Mouse (Mus musculus) MEL (cell line): Measurements from ENCODE around the gene Inpp4b. TPM values are rescaled to one million over a fixed set of nuclear protein-coding genes. Genes with fewer than 3 reads are reported as not detected.

Experiments used
- DNase-seq: peaks from one replicate; pipeline ENCODE4 v3.0.0; 2011; ENCODE audit warnings: low read depth, low spot score
- H3K27ac ChIP-seq: 2 replicates; pipeline ENCODE4 v1.5.1; 2012; ENCODE audit warnings: low read depth, mild to moderate bottlenecking, control low read depth, low read length, moderate library complexity; ENCODE audit not compliant: control insufficient read depth
- H3K27me3 ChIP-seq, 2 experiments: fragments of 150-350 bp in 1 of 2; sonication (generic) in 1 of 2; 2 replicates each; pipeline ENCODE4 v1.6.1; 2012; ENCODE audit warnings: low read length in 2 of 2, mild to moderate bottlenecking in 2 of 2, improper control_type of control experiment in 1 of 2, moderate library complexity in 1 of 2; ENCODE audit not compliant: insufficient read depth in 2 of 2, control insufficient read depth in 1 of 2
- H3K36me3 ChIP-seq, 2 experiments: 2 replicates each; pipeline ENCODE4 v1.6.1; 2012 to 2014; ENCODE audit warnings: low read length in 2 of 2, improper control_type of control experiment in 1 of 2, inconsistent platforms in 1 of 2, mild to moderate bottlenecking in 1 of 2; ENCODE audit not compliant: insufficient read depth in 2 of 2, control insufficient read depth in 1 of 2
- H3K4me1 ChIP-seq, 2 experiments: fragments of 150-350 bp in 1 of 2; sonication (generic) in 1 of 2; 2 replicates each; pipeline ENCODE4 v1.6.1; 2012; ENCODE audit warnings: low read length in 2 of 2, improper control_type of control experiment in 1 of 2, mild to moderate bottlenecking in 1 of 2; ENCODE audit not compliant: insufficient read depth in 2 of 2, control insufficient read depth in 1 of 2
- H3K4me3 ChIP-seq, 2 experiments: fragments of 150-350 bp in 1 of 2; sonication (generic) in 1 of 2; 2 replicates each; pipeline ENCODE4 v1.5.1; 2012; ENCODE audit warnings: low read depth in 2 of 2, low read length in 2 of 2, mild to moderate bottlenecking in 2 of 2, moderate library complexity in 2 of 2, control low read depth in 1 of 2, improper control_type of control experiment in 1 of 2; ENCODE audit not compliant: control insufficient read depth in 1 of 2, insufficient read depth in 1 of 2
- H3K79me2 ChIP-seq: 2 replicates; pipeline ENCODE4 v1.6.1; 2012; ENCODE audit warnings: mild to moderate bottlenecking, low read length, moderate library complexity; ENCODE audit not compliant: control insufficient read depth, poor library complexity, insufficient read depth
- H3K9ac ChIP-seq: 2 replicates; pipeline ENCODE4 v1.6.1; 2012; ENCODE audit warnings: low read depth, mild to moderate bottlenecking, control low read depth, low read length, moderate library complexity; ENCODE audit not compliant: control insufficient read depth, poor library complexity, severe bottlenecking
- H3K9me3 ChIP-seq: fragments of 150-350 bp; sonication (generic); replicated peaks from 2 replicates; pipeline ENCODE4 v1.6.1; 2012; ENCODE audit warnings: mild to moderate bottlenecking, low read length, improper control_type of control experiment, moderate library complexity; ENCODE audit not compliant: insufficient read depth
- CHD1 ChIP-seq: IDR thresholded peaks from 2 replicates; pipeline ENCODE4 v1.6.1; 2012; ENCODE audit warnings: low read depth, mild to moderate bottlenecking, inconsistent platforms, low read length, improper control_type of control experiment
- CHD2 ChIP-seq: IDR thresholded peaks from 2 replicates; pipeline ENCODE4 v1.6.1; 2011; ENCODE audit warnings: low read length, improper control_type of control experiment
- CTCF ChIP-seq, 3 experiments: IDR thresholded peaks in 2 of 3; conservative IDR thresholded peaks in 1 of 3; 2 replicates each; pipeline ENCODE4 v1.5.1; 2011 to 2012; ENCODE audit warnings: low read length in 3 of 3, low read depth in 2 of 3, mild to moderate bottlenecking in 2 of 3, improper control_type of control experiment in 1 of 3, inconsistent platforms in 1 of 3, mixed read lengths in 1 of 3, moderate library complexity in 1 of 3; ENCODE audit not compliant: control insufficient read depth in 1 of 3, insufficient read depth in 1 of 3, poor library complexity in 1 of 3, severe bottlenecking in 1 of 3
- E2F4 ChIP-seq: IDR thresholded peaks from 2 replicates; pipeline ENCODE4 v1.6.1; 2011; ENCODE audit warnings: low read depth, low read length, improper control_type of control experiment, borderline replicate concordance
- ELF1 ChIP-seq: IDR thresholded peaks from 2 replicates; pipeline ENCODE4 v1.6.1; 2014; ENCODE audit warnings: low read depth, mild to moderate bottlenecking, inconsistent platforms, low read length, improper control_type of control experiment, moderate library complexity
- EP300 ChIP-seq, 2 experiments: IDR thresholded peaks; 2 replicates each; pipeline ENCODE4 v1.6.1; 2011; ENCODE audit warnings: improper control_type of control experiment in 2 of 2, low read length in 2 of 2, low read depth in 1 of 2, mild to moderate bottlenecking in 1 of 2
- GABPA ChIP-seq: IDR thresholded peaks from 2 replicates; pipeline ENCODE4 v1.6.1; 2012; ENCODE audit warnings: low read depth, mild to moderate bottlenecking, inconsistent platforms, low read length, improper control_type of control experiment, moderate library complexity
- HCFC1 ChIP-seq: IDR thresholded peaks from 2 replicates; pipeline ENCODE4 v1.6.1; 2012; ENCODE audit warnings: low read depth, mild to moderate bottlenecking, inconsistent platforms, low read length, improper control_type of control experiment, moderate library complexity
- KAT2A ChIP-seq: conservative IDR thresholded peaks from 2 replicates; pipeline ENCODE4 v1.6.1; 2012; ENCODE audit warnings: low read depth, low read length, improper control_type of control experiment, inconsistent platforms
- MEF2A ChIP-seq: IDR thresholded peaks from 2 replicates; pipeline ENCODE4 v1.6.1; 2014; ENCODE audit warnings: low read depth, mild to moderate bottlenecking, inconsistent platforms, low read length, improper control_type of control experiment; ENCODE audit not compliant: poor library complexity, insufficient replicate concordance, severe bottlenecking; ENCODE audit errors: extremely low read depth
- MYB ChIP-seq: IDR thresholded peaks from 2 replicates; pipeline ENCODE4 v1.6.1; 2011; ENCODE audit warnings: mild to moderate bottlenecking, low read depth, low read length, improper control_type of control experiment
- MYC ChIP-seq: IDR thresholded peaks from 2 replicates; pipeline ENCODE4 v1.6.1; 2011; ENCODE audit warnings: low read depth, mild to moderate bottlenecking, low read length, improper control_type of control experiment, moderate library complexity
- NELFE ChIP-seq: IDR thresholded peaks from 2 replicates; pipeline ENCODE4 v1.6.1; 2011; ENCODE audit warnings: low read depth, low read length, improper control_type of control experiment
- NRF1 ChIP-seq: IDR thresholded peaks from 2 replicates; pipeline ENCODE4 v1.6.1; 2014; ENCODE audit warnings: low read depth, mild to moderate bottlenecking, inconsistent platforms, low read length, improper control_type of control experiment, moderate library complexity; ENCODE audit not compliant: poor library complexity, insufficient read depth, severe bottlenecking
- POLR2A ChIP-seq, 2 experiments: IDR thresholded peaks; 2 replicates each; pipeline ENCODE4 v1.6.1; 2011 to 2012; ENCODE audit warnings: low read length in 2 of 2, mild to moderate bottlenecking in 2 of 2, control low read depth in 1 of 2, improper control_type of control experiment in 1 of 2, low read depth in 1 of 2, moderate library complexity in 1 of 2; ENCODE audit not compliant: control insufficient read depth in 1 of 2, insufficient read depth in 1 of 2, poor library complexity in 1 of 2
- RAD21 ChIP-seq: IDR thresholded peaks from 2 replicates; pipeline ENCODE4 v1.6.1; 2011; ENCODE audit warnings: mild to moderate bottlenecking, low read depth, low read length, improper control_type of control experiment
- SMC3 ChIP-seq: IDR thresholded peaks from 2 replicates; pipeline ENCODE4 v1.6.1; 2011; ENCODE audit warnings: low read depth, low read length, improper control_type of control experiment
- TAL1 ChIP-seq: IDR thresholded peaks from 2 replicates; pipeline ENCODE4 v1.6.1; 2012; ENCODE audit warnings: mild to moderate bottlenecking, inconsistent platforms, low read length, moderate library complexity, mixed read lengths
- TBP ChIP-seq: IDR thresholded peaks from 2 replicates; pipeline ENCODE4 v1.8.0; 2011; ENCODE audit warnings: low read depth, low read length, improper control_type of control experiment
- TCF12 ChIP-seq: IDR thresholded peaks from 2 replicates; pipeline ENCODE4 v1.6.1; 2014; ENCODE audit warnings: low read depth, mild to moderate bottlenecking, inconsistent platforms, low read length, improper control_type of control experiment, moderate library complexity
- USF2 ChIP-seq, 2 experiments: IDR thresholded peaks; 2 replicates each; pipeline ENCODE4 v1.6.1; 2011 to 2012; ENCODE audit warnings: improper control_type of control experiment in 2 of 2, low read length in 2 of 2, borderline replicate concordance in 1 of 2, inconsistent platforms in 1 of 2, low read depth in 1 of 2, mild to moderate bottlenecking in 1 of 2; ENCODE audit not compliant: insufficient read depth in 1 of 2
- ZKSCAN1 ChIP-seq: IDR thresholded peaks from 2 replicates; pipeline ENCODE4 v1.6.1; 2012; ENCODE audit warnings: low read depth, mild to moderate bottlenecking, inconsistent platforms, low read length, improper control_type of control experiment, moderate library complexity
- ZMIZ1 ChIP-seq: IDR thresholded peaks from 2 replicates; pipeline ENCODE4 v1.6.1; 2012; ENCODE audit warnings: low read depth, mild to moderate bottlenecking, inconsistent platforms, low read length, improper control_type of control experiment, moderate library complexity
- ZNF384 ChIP-seq: IDR thresholded peaks from 2 replicates; pipeline ENCODE4 v1.6.1; 2012; ENCODE audit warnings: low read depth, mild to moderate bottlenecking, inconsistent platforms, low read length, improper control_type of control experiment
- polyA plus RNA-seq, 2 experiments: library from polyadenylated mRNA; stranded (reverse) in 1 of 2; unstranded in 1 of 2; fragments of >175 nt in 1 of 2; fragments of >200 nt in 1 of 2; gene quantifications; 2 replicates each; pipeline versions ENCODE4 v1.2.1 to v1.2.4; 2012; ENCODE audit warnings: low replicate concordance in 2 of 2, low read depth in 1 of 2; ENCODE audit not compliant: insufficient read length in 2 of 2, insufficient read depth in 1 of 2, missing spikeins in 1 of 2
- total RNA-seq: library from RNA; depleted of rRNA; stranded (reverse); fragments of 300-350 nt; gene quantifications from 2 replicates; pipeline ENCODE4 v1.2.3, GENCODE M21; 2012

Inpp4b gene
- total and polyA plus RNA-seq, 3 experiments: 12.3 to 26.9 (median 13.6) TPM

DNA sequence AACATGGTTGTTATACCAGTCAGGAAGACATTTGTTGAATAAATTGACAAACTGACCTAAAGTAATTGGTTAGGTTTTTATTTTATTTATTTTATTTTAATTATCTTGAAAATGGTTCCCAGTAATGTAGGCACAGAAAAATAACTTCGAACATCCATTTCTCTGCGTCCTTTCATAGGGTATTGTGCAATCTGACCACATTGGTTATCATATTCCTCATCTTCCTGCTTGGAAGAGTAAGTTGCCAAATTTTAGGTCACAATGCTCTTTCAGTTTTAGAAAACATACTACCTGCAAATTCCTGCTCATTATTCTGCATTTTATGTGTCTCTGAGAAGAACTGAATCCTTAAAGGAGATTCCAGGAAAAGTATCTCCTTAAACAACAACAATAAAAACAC lies 505.6 kb downstream of the Inpp4b start:
- TF ChIP-seq TAL1 (no peak), MYB (no peak), MEF2A (no peak), ZKSCAN1 (no peak), POLR2A (IDR thresholded peaks at IDR 0.05; ENCODE audit: control insufficient read depth in 1 of 2, insufficient read depth in 1 of 2, low read depth in 1 of 2, low read length in 2 of 2, poor library complexity in 1 of 2) (no peak), GABPA (no peak), NELFE (no peak), MYC (no peak)
- no peaks in the 10 kb centered on the region for H3K79me2 ChIP-seq
- no peak overlapping the region for H3K27ac ChIP-seq
- no peaks in the 10 kb centered on the region for H3K9me3 ChIP-seq
- no peaks in the 10 kb centered on the region for H3K27me3 ChIP-seq
- H3K9ac ChIP-seq: no peak overlapping the region
- no peaks in the 10 kb centered on the region for H3K4me1 ChIP-seq
- H3K4me3 ChIP-seq: no peak overlapping the region
- peaks cover 0 to 3% of the 10 kb centered on the region in 2 experiments; a peak in 2 of 4 replicates for H3K36me3 ChIP-seq
- DNase-seq: no peak

DNA sequence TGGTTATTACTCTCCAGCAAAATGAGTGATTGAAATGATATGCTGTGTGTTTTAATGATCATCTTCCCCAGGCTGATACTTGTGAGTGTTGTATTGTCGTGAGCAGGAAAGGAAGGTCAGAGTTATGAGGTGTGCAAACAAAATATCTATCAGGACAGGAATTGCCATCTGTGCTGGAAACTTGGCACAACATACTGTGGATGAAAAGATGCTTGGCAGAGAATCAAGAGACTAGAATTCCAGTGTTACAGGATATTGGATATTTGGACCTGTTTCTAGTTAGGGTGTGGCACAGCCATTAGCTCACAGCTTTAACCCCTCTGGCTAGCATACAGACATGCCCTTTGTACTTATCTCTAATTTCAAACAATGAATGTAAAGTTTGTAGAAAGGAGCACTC lies 507.6 kb downstream of the Inpp4b start:
- Histone ChIP-seq H3K4me1 (no peaks in the 10 kb centered on the region), H3K9ac (no peak overlapping the region), H3K27me3 (no peaks in the 10 kb centered on the region), H3K27ac (no peak overlapping the region), H3K36me3 (no peaks in the 10 kb centered on the region; a peak in 1 of 4 replicates), H3K79me2 (no peaks in the 10 kb centered on the region), H3K9me3 (no peaks in the 10 kb centered on the region), H3K4me3 (no peak overlapping the region)
- TF ChIP-seq ELF1: no peak
- TF ChIP-seq USF2 (IDR thresholded peaks at IDR 0.05; ENCODE audit: borderline replicate concordance in 1 of 2, insufficient read depth in 1 of 2, low read depth in 1 of 2, low read length in 2 of 2): no peak
- no peak for TF ChIP-seq NRF1
- TF ChIP-seq E2F4: no peak
- TF ChIP-seq KAT2A: no peak
- TF ChIP-seq GABPA: no peak
- no peak for TF ChIP-seq TCF12
- no peak for TF ChIP-seq CHD1
- TF ChIP-seq HCFC1: no peak
- TF ChIP-seq MYC: no peak
- no peak for TF ChIP-seq RAD21
- no peak for TF ChIP-seq POLR2A (IDR thresholded peaks at IDR 0.05; ENCODE audit: control insufficient read depth in 1 of 2, insufficient read depth in 1 of 2, low read depth in 1 of 2, low read length in 2 of 2, poor library complexity in 1 of 2)
- TF ChIP-seq ZMIZ1: no peak
- no peak for TF ChIP-seq CTCF (IDR thresholded peaks at IDR 0.05 in 2 of 3, conservative IDR thresholded peaks at IDR 0.05 in 1 of 3; ENCODE audit: control insufficient read depth in 1 of 3, insufficient read depth in 1 of 3, low read depth in 2 of 3, low read length in 3 of 3, poor library complexity in 1 of 3, severe bottlenecking in 1 of 3)
- no peak for TF ChIP-seq CHD2
- no peak for TF ChIP-seq SMC3
- TF ChIP-seq EP300 (IDR thresholded peaks at IDR 0.05; ENCODE audit: low read depth in 1 of 2, low read length in 2 of 2): no peak
- TF ChIP-seq TBP: no peak
- TF ChIP-seq ZNF384: no peak
- no peak for DNase-seq
